Mouse (Mus musculus) liver, embryonic 14.5 days (tissue): ENCODE results near the gene Mettl21c.

ENCODE experiments used
- CTCF ChIP-seq: IDR thresholded peaks from 2 replicates; pipeline ENCODE4 v1.5.1; 2016; ENCODE audit warnings: antibody characterized with exemption, low read depth, control low read depth
- EP300 ChIP-seq: IDR thresholded peaks from 2 replicates; pipeline ENCODE4 v1.6.1; 2016; ENCODE audit warnings: antibody characterized with exemption, low read depth

- TF ChIP-seq CTCF: no peak
- no peak for TF ChIP-seq EP300
These were observed 15.3 kb downstream of the Mettl21c start for GRCm38 (mm10) chr1:44004513-44004912.
